Mouse (Mus musculus) cerebellum, adult 2 months (tissue): Measurements from ENCODE around the gene Shmt2.

Experiments
- CTCF ChIP-seq: fragments of 200-500 bp; IDR thresholded peaks from 2 replicates; pipeline ENCODE4 v1.5.1; 2011; ENCODE audit warnings: low read depth, mild to moderate bottlenecking, control low read depth, low read length, moderate library complexity, borderline replicate concordance; ENCODE audit not compliant: insufficient read depth
- POLR2A ChIP-seq: fragments of 200-500 bp; IDR thresholded peaks from 2 replicates; pipeline ENCODE4 v1.6.1; 2011; ENCODE audit warnings: low read length, control low read depth, borderline replicate concordance; ENCODE audit not compliant: insufficient read depth

- no peak for TF ChIP-seq CTCF
- TF ChIP-seq POLR2A, result no peak
These were observed 2.1 kb downstream of the Shmt2 start for GRCm38 (mm10) chr10:127519903-127520713.
